Mouse (Mus musculus) cerebellum, adult 2 months (tissue): ENCODE results near the gene Khk. TPM values are rescaled to one million over a fixed set of nuclear protein-coding genes. Genes with fewer than 3 reads are reported as not detected.

ENCODE experiments used
- DNase-seq, 2 experiments: peaks; one replicate each; pipeline ENCODE4 v3.0.0; 2021
- H3K27ac ChIP-seq: fragments of 200-500 bp; 2 replicates; pipeline ENCODE4 v1.5.1; 2012; ENCODE audit warnings: low read length, control low read depth, inconsistent platforms; ENCODE audit not compliant: insufficient read depth
- H3K27me3 ChIP-seq: fragments of 200-500 bp; 2 replicates; pipeline ENCODE4 v1.6.1; 2012; ENCODE audit warnings: inconsistent platforms, mild to moderate bottlenecking, low read length, moderate library complexity; ENCODE audit not compliant: control insufficient read depth, insufficient read depth
- H3K4me1 ChIP-seq: fragments of 200-500 bp; 2 replicates; pipeline ENCODE4 v1.6.1; 2011; ENCODE audit warnings: low read length; ENCODE audit not compliant: control insufficient read depth, insufficient read depth
- H3K4me3 ChIP-seq: fragments of 200-500 bp; replicated peaks from 2 replicates; pipeline ENCODE3; 2011; ENCODE audit warnings: mild to moderate bottlenecking, low read depth, low read length, control low read depth; ENCODE audit not compliant: insufficient read depth
- CTCF ChIP-seq: fragments of 200-500 bp; IDR thresholded peaks from 2 replicates; pipeline ENCODE4 v1.5.1; 2011; ENCODE audit warnings: low read depth, mild to moderate bottlenecking, control low read depth, low read length, moderate library complexity, borderline replicate concordance; ENCODE audit not compliant: insufficient read depth
- POLR2A ChIP-seq: fragments of 200-500 bp; IDR thresholded peaks from 2 replicates; pipeline ENCODE4 v1.6.1; 2011; ENCODE audit warnings: low read length, control low read depth, borderline replicate concordance; ENCODE audit not compliant: insufficient read depth
- WGBS: fragments of 180-500 bp; shearing (Covaris S2); methylation state at CpG from one replicate; pipeline ENCODE4 v1.1.7; 2018; 5-methylcytosine and 5-hydroxymethylcytosine counted together
- polyA plus RNA-seq: library from polyadenylated mRNA; depleted of rRNA; stranded (reverse); fragments of >200 nt; gene quantifications from 2 replicates; pipeline ENCODE4 v1.2.3, GENCODE M21; 2012

The Khk gene
- polyA plus RNA-seq, 1 experiment: 34.1 TPM

- TF ChIP-seq CTCF: no peak
- no peak for TF ChIP-seq POLR2A
- DNase-seq: no peak
- 87% methylated on average over 6 of the region's 6 CpGs for WGBS
- Histone ChIP-seq H3K4me3 (no peak overlapping the region), H3K27me3 (no peaks in the 10 kb centered on the region), H3K27ac (no peak overlapping the region), H3K4me1 (no peaks in the 10 kb centered on the region)
These were observed 6.4 kb upstream of the Khk start for GRCm38 (mm10) chr5:30914849-30915248.

- no peak overlapping the region for H3K27ac ChIP-seq
- no peaks in the 10 kb centered on the region for H3K4me1 ChIP-seq
- no peak for TF ChIP-seq POLR2A
- TF ChIP-seq CTCF: no peak
- no peak overlapping the region for H3K4me3 ChIP-seq
- DNase-seq: no peak
- WGBS: 66% methylated on average over 9 of the region's 9 CpGs
- no peaks in the 10 kb centered on the region for H3K27me3 ChIP-seq
These were observed 5.8 kb upstream of the Khk start for GRCm38 (mm10) chr5:30915456-30915855.

- H3K4me3 ChIP-seq: no peak overlapping the region
- H3K4me1 ChIP-seq: no peaks in the 10 kb centered on the region
- 1% methylated on average over 7 of the region's 7 CpGs for WGBS
- TF ChIP-seq CTCF (peak; percentile 77; the same call in 1 of the 2 replicates), POLR2A (peak; percentile 18; the same call in 1 of the 2 replicates)
- H3K27me3 ChIP-seq: no peaks in the 10 kb centered on the region
- DNase-seq: peak; percentile 80 to 91
- H3K27ac ChIP-seq: no peak overlapping the region
These were observed 5.2 kb upstream of the Khk start for GRCm38 (mm10) chr5:30915974-30916433.

GRCm38 (mm10) chr5:30916841-30917240, 4.4 kb upstream of the Khk start:
- H3K27ac ChIP-seq: no peak overlapping the region
- H3K27me3 ChIP-seq: no peaks in the 10 kb centered on the region
- no peak overlapping the region for H3K4me3 ChIP-seq
- DNase-seq: no peak
- WGBS: 88% methylated on average over 9 of the region's 9 CpGs
- no peak for TF ChIP-seq CTCF
- TF ChIP-seq POLR2A: no peak
- H3K4me1 ChIP-seq: no peaks in the 10 kb centered on the region

- Histone ChIP-seq H3K4me3 (no peak overlapping the region), H3K4me1 (no peaks in the 10 kb centered on the region), H3K27me3 (no peaks in the 10 kb centered on the region), H3K27ac (no peak overlapping the region)
- 88% methylated on average over 11 of the region's 11 CpGs for WGBS
- no peak for TF ChIP-seq POLR2A
- no peak for TF ChIP-seq CTCF
- no peak for DNase-seq
These were observed 3.9 kb upstream of the Khk start for GRCm38 (mm10) chr5:30917348-30917747.

- Histone ChIP-seq H3K27me3 (no peaks in the 10 kb centered on the region), H3K4me1 (no peaks in the 10 kb centered on the region), H3K4me3 (no peak overlapping the region), H3K27ac (no peak overlapping the region)
- DNase-seq: no peak
- WGBS: 76% methylated on average over 31 of the region's 31 CpGs
- TF ChIP-seq CTCF: no peak
- no peak for TF ChIP-seq POLR2A
These were observed 3.1 kb upstream of the Khk start for GRCm38 (mm10) chr5:30917891-30918670.

- TF ChIP-seq CTCF (no peak), POLR2A (no peak)
- H3K27me3 ChIP-seq: no peaks in the 10 kb centered on the region
- H3K27ac ChIP-seq: no peak overlapping the region
- no peaks in the 10 kb centered on the region for H3K4me1 ChIP-seq
- no peak for DNase-seq
- WGBS: 85% methylated on average over 8 of the region's 8 CpGs
- H3K4me3 ChIP-seq: no peak overlapping the region
These were observed 2.5 kb upstream of the Khk start for GRCm38 (mm10) chr5:30918691-30919090.
